Mouse (Mus musculus) forebrain, embryonic 11.5 days (tissue): ENCODE data around the gene Sprr2a3. TPM values are rescaled to one million over a fixed set of nuclear protein-coding genes. Genes with fewer than 3 reads are reported as not detected.

Source experiments
- ATAC-seq: fragments of 200-750 bp; cut with Nextera tagmentation; replicated peaks from 2 replicates; pipeline ENCODE4 v1.8.0; 2017; ENCODE audit warnings: moderate TSS enrichment; ENCODE audit not compliant: low FRiP score
- DNase-seq: peaks from one replicate; pipeline ENCODE4 v3.0.0-alpha.2; 2017; ENCODE audit warnings: low spot score
- H3K27ac ChIP-seq: fragments of 300-500 bp; sonication (generic); 2 replicates; pipeline ENCODE4 v1.5.1; 2014; ENCODE audit warnings: low read depth, low read length
- H3K27me3 ChIP-seq: fragments of 300-500 bp; sonication (generic); 2 replicates; pipeline ENCODE4 v1.6.1; 2014; ENCODE audit warnings: mild to moderate bottlenecking, low read length, mixed read lengths; ENCODE audit not compliant: control insufficient read depth, insufficient read depth
- H3K36me3 ChIP-seq: fragments of 300-500 bp; sonication (generic); 2 replicates; pipeline ENCODE4 v1.6.1; 2014; ENCODE audit warnings: mild to moderate bottlenecking, low read length, moderate library complexity, mixed read lengths; ENCODE audit not compliant: control insufficient read depth, insufficient read depth
- H3K4me1 ChIP-seq: fragments of 300-500 bp; sonication (generic); replicated peaks from 2 replicates; pipeline ENCODE4 v1.6.1; 2014; ENCODE audit warnings: low read length, mixed read lengths; ENCODE audit not compliant: control insufficient read depth, insufficient read depth
- H3K4me2 ChIP-seq: fragments of 300-500 bp; sonication (generic); 2 replicates; pipeline ENCODE4 v1.6.1; 2014; ENCODE audit warnings: low read depth, mild to moderate bottlenecking, low read length, moderate library complexity, mixed read lengths; ENCODE audit not compliant: severe bottlenecking
- H3K4me3 ChIP-seq: fragments of 300-500 bp; sonication (generic); 2 replicates; pipeline ENCODE4 v1.5.1; 2014; ENCODE audit warnings: low read depth, low read length
- H3K9ac ChIP-seq: fragments of 300-500 bp; sonication (generic); 2 replicates; pipeline ENCODE4 v1.6.1; 2014; ENCODE audit warnings: low read length
- H3K9me3 ChIP-seq: fragments of 300-500 bp; sonication (generic); 2 replicates; pipeline ENCODE4 v1.6.1; 2016; ENCODE audit warnings: low read length, mixed read lengths; ENCODE audit not compliant: control insufficient read depth
- WGBS: fragments of 180-500 bp; shearing (Covaris S2); extraction: QIAGEN DNeasy Blood & Tissue Kit; methylation state at CpG from one replicate; pipeline ENCODE4 v1.1.7; 2014; 5-methylcytosine and 5-hydroxymethylcytosine counted together
- polyA plus RNA-seq: library from polyadenylated mRNA; unstranded; fragments of >200 nt; fragmentation: Nextera tagmentation; extraction: Ambion mirVana; gene quantifications from 2 replicates; pipeline ENCODE4 v1.2.1, GENCODE M21; 2014

The Sprr2a3 gene
- polyA plus RNA-seq, 1 experiment from 2014 or later: not detected

DNA sequence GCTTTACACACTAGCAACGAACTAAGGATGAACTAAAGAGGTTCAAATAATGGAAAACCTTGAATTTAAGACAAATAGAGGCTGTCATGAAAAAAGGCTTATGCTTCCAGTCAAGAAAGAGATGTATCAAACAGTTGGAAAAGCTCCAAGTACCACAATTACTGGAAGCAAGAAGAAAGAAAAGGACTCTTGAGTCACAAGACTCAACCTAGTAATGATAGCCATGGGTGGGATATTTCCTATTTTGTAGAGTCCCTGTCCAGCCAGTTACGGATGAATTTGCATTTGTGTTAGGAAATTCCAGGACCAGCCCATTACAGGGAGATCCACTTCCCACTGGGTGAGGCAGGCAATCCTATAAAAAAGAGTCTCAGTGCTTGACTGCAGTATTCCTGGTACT, 31.1 kb downstream of the Sprr2a3 start, which contains the start of gene Sprr2b:
Sprr2b (plus strand) TSS at position 301 of the 400 bp plus-strand sequence.
- Histone ChIP-seq H3K27me3 (no peaks in the 10 kb centered on the region), H3K9me3 (no peaks in the 10 kb centered on the region), H3K27ac (no peak within 1 kb of the TSS), H3K4me2 (no peak within 1 kb of the TSS), H3K4me3 (no peak within 1 kb of the TSS), H3K36me3 (no peaks in the 10 kb centered on the region), H3K9ac (no peak within 1 kb of the TSS), H3K4me1 (no peaks in the 10 kb centered on the region)
- DNase-seq: no peak
- no peak for ATAC-seq
- WGBS: 76% methylated on average over 2 of the region's 2 CpGs

DNA sequence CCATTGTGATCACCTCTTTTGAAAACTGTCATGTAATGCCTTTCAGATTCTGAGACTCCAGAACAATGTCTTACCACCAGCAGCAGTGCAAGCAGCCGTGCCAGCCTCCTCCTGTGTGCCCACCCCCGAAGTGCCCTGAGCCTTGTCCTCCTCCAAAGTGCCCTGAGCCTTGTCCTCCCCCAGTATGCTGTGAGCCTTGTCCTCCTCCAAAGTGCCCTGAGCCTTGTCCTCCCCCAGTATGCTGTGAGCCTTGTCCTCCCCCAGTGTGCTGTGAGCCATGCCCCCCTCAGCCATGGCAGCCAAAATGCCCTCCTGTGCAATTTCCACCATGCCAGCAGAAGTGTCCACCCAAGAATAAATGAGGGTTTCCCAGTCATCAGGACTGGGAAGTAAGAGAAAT, 32.2 kb downstream of the Sprr2a3 start:
- WGBS: 72% methylated on average over 2 of the region's 2 CpGs

DNA sequence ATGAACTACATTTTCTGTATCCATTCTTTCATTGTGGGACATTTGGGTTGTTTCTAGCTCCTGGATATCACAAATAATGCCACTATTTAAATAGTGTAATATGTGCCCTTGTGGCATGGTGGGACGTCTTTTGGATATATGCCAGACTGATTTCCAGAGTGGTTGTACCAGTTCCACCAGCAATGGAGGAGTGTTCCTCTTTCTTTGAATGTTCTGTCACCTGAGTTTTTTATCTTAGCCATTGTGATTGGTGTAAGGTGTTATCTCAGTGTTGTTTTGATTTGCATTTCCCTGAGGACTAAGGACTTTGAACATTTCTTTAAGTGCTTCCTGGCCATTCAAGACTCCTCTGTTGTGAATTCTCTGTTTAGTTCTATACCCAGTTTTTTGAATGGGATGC, 51.1 kb downstream of the Sprr2a3 start:
- Histone ChIP-seq H3K4me3 (no peak overlapping the region), H3K9ac (no peak overlapping the region), H3K27ac (no peak overlapping the region), H3K36me3 (no peaks in the 10 kb centered on the region), H3K9me3 (no peaks in the 10 kb centered on the region), H3K4me2 (no peak overlapping the region), H3K4me1 (no peaks in the 10 kb centered on the region), H3K27me3 (no peaks in the 10 kb centered on the region)
- WGBS: 86% methylated on average over 1 of the region's 1 CpGs
- DNase-seq (no peak), ATAC-seq (no peak)

More for the DNA sequence above, 32.2 kb downstream of the Sprr2a3 start:
- Histone ChIP-seq H3K27ac (no peak overlapping the region), H3K9ac (no peak overlapping the region), H3K9me3 (no peaks in the 10 kb centered on the region), H3K36me3 (no peaks in the 10 kb centered on the region), H3K4me1 (no peaks in the 10 kb centered on the region), H3K4me3 (no peak overlapping the region), H3K4me2 (no peak overlapping the region), H3K27me3 (no peaks in the 10 kb centered on the region)
- ATAC-seq: no peak
- no peak for DNase-seq

DNA sequence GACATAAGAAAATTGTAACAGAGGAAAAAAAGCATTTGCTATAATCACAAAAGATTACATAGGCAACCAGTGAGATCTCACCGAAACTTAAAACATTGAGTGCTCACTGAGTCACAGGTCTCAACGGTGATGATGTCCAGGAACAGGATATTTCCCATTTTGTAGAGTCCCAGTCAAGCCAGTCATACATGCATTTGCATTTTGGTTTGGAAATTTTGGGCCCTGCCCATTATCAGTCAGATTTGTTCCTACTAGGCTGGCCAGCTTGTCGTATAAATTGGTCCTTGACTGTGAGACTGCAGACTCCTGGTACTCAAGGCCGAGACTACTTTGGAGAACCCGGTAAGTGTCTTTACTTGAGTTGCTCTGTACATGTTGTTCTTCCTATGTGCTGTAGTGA, 53.6 kb downstream of the Sprr2a3 start, which contains the start of gene Sprr2d:
Sprr2d (plus strand) TSS at position 301 of the 400 bp plus-strand sequence.
- H3K4me2 ChIP-seq: no peak within 1 kb of the TSS
- H3K9me3 ChIP-seq: no peaks in the 10 kb centered on the region
- 93% methylated on average over 5 of the region's 5 CpGs for WGBS
- no peak within 1 kb of the TSS for H3K27ac ChIP-seq
- ATAC-seq (no peak), DNase-seq (no peak)
- no peaks in the 10 kb centered on the region for H3K4me1 ChIP-seq
- no peak within 1 kb of the TSS for H3K9ac ChIP-seq
- H3K36me3 ChIP-seq: no peaks in the 10 kb centered on the region
- no peak within 1 kb of the TSS for H3K4me3 ChIP-seq
- H3K27me3 ChIP-seq: no peaks in the 10 kb centered on the region

Other genes with a start within 250 kb of the Sprr2a3 start
- gene Lor, start 202.3 kb upstream of the Sprr2a3 start, polyA plus RNA-seq: 0.86 and 0.99 TPM in 2 replicates
- gene Prr9, start 161.5 kb upstream of the Sprr2a3 start, polyA plus RNA-seq: not detected in 2 replicates
- gene Lelp1, start 142.7 kb upstream of the Sprr2a3 start, polyA plus RNA-seq: not detected in 2 replicates
- not detected in 2 replicates for gene Sprr2a1, start 69.6 kb upstream of the Sprr2a3 start, polyA plus RNA-seq
- not detected in 2 replicates for gene Sprr2a2, start 69.5 kb upstream of the Sprr2a3 start, polyA plus RNA-seq
- gene Sprr2b, start 31.2 kb downstream of the Sprr2a3 start, polyA plus RNA-seq: not detected in 2 replicates
- not detected in 2 replicates for gene Sprr2d, start 53.7 kb downstream of the Sprr2a3 start, polyA plus RNA-seq
- gene Sprr2e, start 66.7 kb downstream of the Sprr2a3 start, polyA plus RNA-seq: not detected in 2 replicates
- not detected in 2 replicates for gene Sprr2f, start 79.8 kb downstream of the Sprr2a3 start, polyA plus RNA-seq
- not detected in 2 replicates for gene Sprr2h, start 100.3 kb downstream of the Sprr2a3 start, polyA plus RNA-seq
- gene Sprr2i, start 122.6 kb downstream of the Sprr2a3 start, polyA plus RNA-seq: not detected in 2 replicates
- not detected in 2 replicates for gene Sprr2j-ps, start 132.7 kb downstream of the Sprr2a3 start, polyA plus RNA-seq
- 5.4 and 7.4 TPM in 2 replicates for gene Gm9774, start 144.0 kb downstream of the Sprr2a3 start, polyA plus RNA-seq
- not detected in 2 replicates for gene Sprr2k, start 147.2 kb downstream of the Sprr2a3 start, polyA plus RNA-seq
- not detected in 2 replicates for gene Sprr1b, start 153.4 kb downstream of the Sprr2a3 start, polyA plus RNA-seq
- gene Sprr3, start 173.3 kb downstream of the Sprr2a3 start, polyA plus RNA-seq: not detected in 2 replicates
- gene Sprr1a, start 200.5 kb downstream of the Sprr2a3 start, polyA plus RNA-seq: not detected in 2 replicates
- not detected in 2 replicates for gene Sprr4, start 215.1 kb downstream of the Sprr2a3 start, polyA plus RNA-seq
- gene 2310046K23Rik, start 249.1 kb downstream of the Sprr2a3 start, polyA plus RNA-seq: not detected in 2 replicates